Mouse (Mus musculus) kidney, postnatal 36 days (tissue): ENCODE data around the gene Ehmt2.

Source experiments
- DNase-seq, 2 experiments: peaks; one replicate each; pipeline ENCODE4 v3.0.0; 2021 to 2022; ENCODE audit warnings: mixed read lengths in 2 of 2

Ehmt2 gene

GRCm38 (mm10) chr17:34898160-34898586 lies at the start of gene Ehmt2, which contains the start of gene C2:
Ehmt2 (plus strand) TSS chr17:34898469.
C2 (minus strand) TSS chr17:34898265.
- peak; percentile 66 to 89 for DNase-seq

- peak; percentile 98 to 99 for DNase-seq
Measured at GRCm38 (mm10) chr17:34849722-34850516, 48.4 kb upstream of the Ehmt2 start, which contains the start of the genes Skiv2l and Nelfe. Skiv2l (minus strand) TSS chr17:34850210. Nelfe (plus strand) TSS chr17:34850391.

DNA sequence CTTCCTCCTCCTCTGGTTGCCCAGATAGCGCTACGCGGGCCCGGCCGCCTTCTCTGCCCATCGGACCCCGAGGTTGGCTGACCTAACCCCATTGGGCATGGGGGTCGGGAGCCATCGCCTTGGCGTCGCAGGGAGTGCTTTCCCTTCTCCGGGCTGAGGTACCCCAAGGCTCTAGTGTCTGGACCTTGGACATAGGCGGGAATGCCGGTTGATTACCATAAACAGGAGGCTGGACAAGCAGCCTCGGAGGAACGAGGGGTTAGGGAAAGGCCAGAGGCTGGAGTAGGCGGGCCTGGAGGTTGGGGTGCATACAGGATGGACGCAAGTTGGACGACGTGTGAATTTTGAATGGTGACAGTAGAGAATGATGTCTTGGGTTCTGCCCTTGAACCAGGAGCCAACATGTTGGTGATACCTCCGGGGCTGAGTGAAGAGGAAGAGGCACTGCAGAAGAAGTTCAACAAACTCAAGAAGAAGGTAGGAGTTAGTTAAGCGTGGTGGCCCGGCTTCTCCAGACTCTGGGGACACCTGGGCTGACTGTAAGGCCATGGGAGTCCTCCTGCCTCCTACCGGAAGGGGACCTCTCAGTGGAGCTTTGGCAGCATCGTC lies 47.6 kb upstream of the Ehmt2 start:
- peak; percentile 31 to 51 for DNase-seq

GRCm38 (mm10) chr17:34853511-34853910 lies 44.8 kb upstream of the Ehmt2 start:
- DNase-seq: no peak

DNA sequence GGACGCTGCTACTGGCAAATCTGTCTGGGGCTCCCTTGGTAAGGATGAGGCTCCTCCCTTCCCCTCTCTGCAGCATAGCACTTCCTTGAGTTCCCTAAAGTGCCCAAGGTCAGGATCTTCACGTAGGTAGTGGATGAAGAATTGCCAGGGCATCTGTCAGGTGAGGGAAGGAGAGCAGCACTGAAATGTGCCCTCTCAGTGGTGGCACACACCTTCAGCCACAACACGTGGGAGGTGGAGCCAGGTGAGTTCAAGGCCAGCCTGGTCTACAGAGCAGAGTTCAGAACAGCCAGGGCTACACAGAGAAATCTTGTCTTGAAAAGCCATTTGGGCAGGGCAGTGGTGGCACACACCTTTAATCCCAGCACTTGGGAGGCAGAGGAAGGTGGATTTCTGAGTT lies 43.5 kb upstream of the Ehmt2 start:
- DNase-seq: no peak

DNA sequence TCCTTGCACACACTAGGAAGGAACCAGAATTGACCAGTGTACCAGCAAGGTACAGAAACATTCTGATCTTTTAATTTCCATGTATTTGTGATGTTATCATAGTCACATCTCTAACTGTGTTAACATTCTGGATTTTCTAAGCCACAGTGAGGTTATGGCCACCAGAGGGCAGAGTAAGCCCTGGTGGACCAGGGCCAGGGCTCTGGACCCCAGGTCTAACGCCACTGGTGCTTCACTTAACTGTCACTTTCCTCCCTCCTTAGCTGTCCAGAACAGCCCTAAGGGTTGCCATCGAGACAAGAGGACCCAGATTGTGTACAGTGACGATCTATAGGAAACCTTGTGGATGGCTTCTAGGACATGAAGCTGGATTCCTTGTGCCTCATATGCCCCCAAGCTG lies 42.4 kb upstream of the Ehmt2 start:
- peak; percentile 45 to 80 for DNase-seq

DNA sequence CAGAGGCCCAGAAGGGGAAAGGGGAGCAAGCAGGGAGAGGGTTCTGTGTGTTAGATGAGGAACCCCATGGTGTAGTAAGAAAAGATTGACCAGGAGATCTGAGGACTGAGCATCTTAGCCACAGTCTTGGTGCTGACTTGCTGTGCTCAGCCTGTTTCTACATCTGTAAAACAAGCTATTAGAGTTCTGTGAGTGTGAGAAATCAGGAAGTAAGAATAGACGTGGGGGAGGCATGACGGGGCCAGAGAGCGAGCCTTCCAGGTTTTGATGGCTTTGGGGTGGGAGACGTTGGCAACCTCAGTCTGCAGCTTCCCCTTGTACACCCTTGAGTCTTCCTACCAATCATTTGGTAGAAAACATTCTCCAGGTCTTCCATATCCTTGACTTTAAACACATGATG lies 39.6 kb upstream of the Ehmt2 start:
- DNase-seq: no peak

GRCm38 (mm10) chr17:34860514-34860913 lies 37.8 kb upstream of the Ehmt2 start:
- DNase-seq: peak in 1 of 2 experiments; percentile 44

DNA sequence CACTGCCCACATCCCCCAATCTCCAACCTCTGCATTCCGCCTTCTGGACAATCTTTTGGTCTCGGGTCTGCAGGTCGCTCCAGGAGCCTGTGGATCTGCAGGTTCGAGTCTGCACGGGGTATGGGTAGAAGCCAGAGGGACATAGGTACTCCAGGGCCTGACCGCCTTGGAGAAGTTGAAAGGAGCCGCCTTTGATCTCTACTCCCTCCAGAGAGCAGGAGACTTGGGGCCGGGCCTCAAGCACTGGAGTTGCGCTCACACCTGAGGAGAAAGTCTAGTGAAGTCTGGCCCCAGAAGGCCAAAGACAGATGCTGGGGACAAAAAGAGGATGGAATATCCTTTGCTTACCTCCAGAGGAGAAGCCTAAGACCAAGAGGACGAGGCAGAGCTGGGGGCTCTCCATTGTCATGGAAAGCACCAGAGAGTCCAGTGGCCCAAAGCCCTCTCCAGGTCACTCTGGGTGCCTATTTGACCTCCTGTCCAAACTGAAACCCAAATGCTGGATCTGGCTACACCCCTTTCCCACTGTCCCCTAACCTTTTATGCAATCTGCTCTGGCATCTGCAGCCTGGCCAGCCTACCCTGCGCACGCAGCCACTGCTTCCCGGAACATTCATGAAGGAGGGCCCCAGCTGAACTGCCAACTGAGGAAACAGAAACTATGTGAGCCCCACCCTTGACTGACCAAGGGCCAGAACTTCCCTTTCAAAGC lies 36.4 kb upstream of the Ehmt2 start:
- DNase-seq: peak; percentile 79 to 83

- peak; percentile 80 to 86 for DNase-seq
Measured at GRCm38 (mm10) chr17:34862416-34863081, 35.7 kb upstream of the Ehmt2 start, which contains the start of gene Cfb. Cfb (minus strand) TSS chr17:34862518.

GRCm38 (mm10) chr17:34865981-34866380 lies 32.3 kb upstream of the Ehmt2 start:
- no peak for DNase-seq

DNA sequence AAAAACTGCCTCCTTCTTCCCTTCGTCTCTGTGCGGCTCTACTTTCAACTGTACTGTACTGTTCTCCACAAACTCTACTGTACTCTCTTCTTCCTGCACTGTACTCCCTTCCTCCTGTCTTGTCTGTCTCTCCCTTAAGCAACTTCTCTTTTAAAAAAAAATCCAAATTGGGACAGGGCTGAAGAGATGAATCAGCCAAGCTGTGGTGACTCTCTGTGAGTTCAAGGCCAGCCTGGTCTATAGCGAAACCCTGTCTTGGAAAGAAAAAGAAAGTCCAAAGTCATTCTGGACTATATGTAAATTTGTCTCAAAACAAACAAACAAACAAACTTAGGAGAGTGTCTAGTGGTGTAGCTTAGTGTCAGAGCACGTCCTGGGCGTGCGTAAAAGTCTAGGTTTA lies 23.9 kb upstream of the Ehmt2 start:
- DNase-seq: no peak

- no peak for DNase-seq
Measured at GRCm38 (mm10) chr17:34879336-34879879, 18.9 kb upstream of the Ehmt2 start, which contains the start of gene Zbtb12. Zbtb12 (plus strand) TSS chr17:34879483.

- DNase-seq: peak in 1 of 2 experiments; percentile 5
Measured at GRCm38 (mm10) chr17:34881166-34881565, 17.1 kb upstream of the Ehmt2 start.

- DNase-seq: peak; percentile 58 to 66
Measured at GRCm38 (mm10) chr17:34881683-34882310, 16.5 kb upstream of the Ehmt2 start, which contains the start of gene Gm20547. Gm20547 (minus strand) TSS chr17:34882042.

- peak in 1 of 2 experiments; percentile 31 for DNase-seq
Measured at GRCm38 (mm10) chr17:34883332-34883731, 14.9 kb upstream of the Ehmt2 start.

DNA sequence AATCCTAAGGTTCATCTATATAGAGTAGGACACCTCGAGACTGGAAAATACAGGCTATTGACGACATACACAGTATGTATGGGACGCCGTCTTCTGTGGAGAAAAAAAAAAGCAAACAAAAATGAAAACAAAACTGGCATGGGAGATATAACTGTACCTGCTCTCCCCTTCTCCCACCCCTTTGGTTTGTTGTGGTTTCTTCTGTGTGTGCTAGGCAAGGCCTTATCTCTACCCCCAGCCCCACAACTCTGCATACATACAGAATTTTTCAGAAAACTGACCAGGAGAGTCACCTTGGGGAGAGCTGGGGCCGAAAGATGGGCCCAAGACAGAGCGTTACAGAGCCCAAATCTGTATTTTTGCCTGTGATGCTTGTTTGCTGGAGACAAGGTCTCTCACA lies 13.6 kb upstream of the Ehmt2 start:
- DNase-seq: no peak

- no peak for DNase-seq
Measured at GRCm38 (mm10) chr17:34885615-34886014, 12.7 kb upstream of the Ehmt2 start.

DNA sequence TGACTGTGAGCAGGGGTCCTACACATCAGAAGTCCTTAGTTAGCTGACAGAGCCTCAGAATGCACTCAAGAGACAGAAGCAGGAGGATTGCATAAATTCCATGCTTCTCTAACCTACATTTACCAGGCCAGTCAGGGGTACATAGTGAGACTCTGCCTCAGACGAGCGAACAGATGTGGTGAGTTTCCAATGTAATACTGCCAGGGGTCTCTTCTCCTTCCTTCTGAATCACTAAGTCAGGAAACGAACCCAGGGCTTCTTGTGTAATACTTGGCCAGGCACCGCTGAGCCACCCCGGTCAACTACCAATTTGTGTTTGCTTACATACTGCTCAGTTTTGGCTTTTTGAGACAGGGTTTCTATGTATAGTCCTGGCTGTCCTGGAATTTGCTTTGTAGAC lies 10.3 kb upstream of the Ehmt2 start:
- no peak for DNase-seq

GRCm38 (mm10) chr17:34890074-34890743 lies 8.1 kb upstream of the Ehmt2 start:
- DNase-seq: no peak

DNA sequence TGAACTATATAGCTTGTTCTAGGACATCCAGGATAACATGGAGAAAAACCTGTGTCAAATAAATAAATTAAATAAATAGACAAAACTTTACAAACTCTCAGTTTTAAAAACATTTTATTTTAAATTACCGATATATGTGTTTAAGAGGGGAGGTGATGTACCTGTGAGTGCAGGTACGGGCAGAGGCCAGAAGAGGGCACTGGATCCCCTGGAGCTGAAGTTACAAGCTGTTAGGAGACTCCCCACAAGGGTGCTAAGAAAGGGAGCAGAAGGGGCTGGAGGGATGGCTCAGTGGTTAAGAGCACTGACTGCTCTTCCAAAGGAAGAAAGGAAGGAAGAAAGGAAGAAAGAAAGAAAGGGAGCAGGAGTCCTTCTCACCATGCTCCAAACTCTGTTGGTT lies 6.9 kb upstream of the Ehmt2 start:
- peak in 1 of 2 experiments; percentile 40 for DNase-seq
